Mouse (Mus musculus): ENCODE data around the gene Trnp1.
A peak's percentile ranks its signal among the peaks of the same experiment; 100 is the strongest.

Trnp1 gene

GRCm38 (mm10) chr4:133460006-133460405 lies 38.3 kb downstream of the Trnp1 start:
- DNase-seq (ENCODE audit: low read depth, low spot score) = no peak

GRCm38 (mm10) chr4:133458044-133458443 lies 40.3 kb downstream of the Trnp1 start:
- no peak for DNase-seq (ENCODE audit: low read depth, low spot score)

- no peak for DNase-seq (ENCODE audit: low read depth, low spot score)
Observed at GRCm38 (mm10) chr4:133452433-133452832, 45.9 kb downstream of the Trnp1 start.

GRCm38 (mm10) chr4:133451536-133451935 lies 46.8 kb downstream of the Trnp1 start:
- peak; percentile 80 for DNase-seq (ENCODE audit: low read depth, low spot score)

GRCm38 (mm10) chr4:133449726-133450125 lies 48.6 kb downstream of the Trnp1 start:
- peak; percentile 65 for DNase-seq (ENCODE audit: low read depth, low spot score)

GRCm38 (mm10) chr4:133448708-133449388 lies 49.5 kb downstream of the Trnp1 start:
- no peak for DNase-seq (ENCODE audit: low read depth, low spot score)

GRCm38 (mm10) chr4:133447967-133448366 lies 50.4 kb downstream of the Trnp1 start:
- no peak for DNase-seq (ENCODE audit: low read depth, low spot score)

- DNase-seq (ENCODE audit: low read depth, low spot score) = no peak
Observed at GRCm38 (mm10) chr4:133447366-133447765, 51.0 kb downstream of the Trnp1 start.

GRCm38 (mm10) chr4:133445727-133446126 lies 52.6 kb downstream of the Trnp1 start:
- no peak for DNase-seq (ENCODE audit: low read depth, low spot score)

- DNase-seq (ENCODE audit: low read depth, low spot score) = no peak
Observed at GRCm38 (mm10) chr4:133443085-133443484, 55.3 kb downstream of the Trnp1 start.

GRCm38 (mm10) chr4:133442194-133442593 lies 56.2 kb downstream of the Trnp1 start:
- no peak for DNase-seq (ENCODE audit: low read depth, low spot score)
